Mouse (Mus musculus): ENCODE measurements around the gene Setd1b. TPM values are rescaled to one million over a fixed set of nuclear protein-coding genes. Genes with fewer than 3 reads are reported as not detected.
"Not testable (repeated sequence)": the region's sequence is repeated elsewhere in the genome, so short reads cannot be mapped to it uniquely, and the experiment has no call there.

Setd1b gene
- polyA plus RNA-seq, 1 experiment from 2014 or later, result 3.8 TPM

DNA sequence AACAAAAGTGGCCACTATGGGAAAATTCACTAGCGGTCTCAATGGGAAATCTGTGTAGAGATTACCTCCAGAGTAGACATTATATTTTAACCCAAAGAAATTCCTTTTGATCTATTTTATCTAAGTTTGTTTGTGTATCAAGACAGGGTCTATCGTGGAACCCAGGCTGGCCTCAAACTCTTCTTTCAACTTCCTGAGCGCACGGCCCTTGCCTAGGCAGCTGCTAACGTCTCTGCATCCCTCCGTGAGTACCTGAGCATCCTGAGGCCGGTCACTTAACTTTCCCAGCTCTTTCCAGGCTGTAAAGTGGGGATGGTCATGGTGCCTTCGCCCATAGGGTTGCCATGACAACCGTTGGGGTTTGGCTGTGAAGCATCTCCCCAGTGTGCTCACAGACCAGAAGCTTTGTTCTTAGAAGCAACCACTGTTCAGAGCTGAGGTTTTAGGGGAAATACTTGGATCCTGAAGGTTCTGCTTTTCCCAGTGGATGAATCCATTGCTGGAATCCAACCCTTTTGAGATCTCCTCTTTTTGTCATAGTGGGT lies 50.7 kb downstream of the Setd1b start:
- DNase-seq, result no peak
- H3K36me3 ChIP-seq, result no peaks in the 10 kb centered on the region
- WGBS (ENCODE audit: insufficient replicate concordance), result 58% methylated on average over 9 of the region's 9 CpGs
- peak overlapping the region; percentile 62; the same call in 1 of the 2 replicates for H3K9ac ChIP-seq
- ATAC-seq (ENCODE audit: low read depth), result no peak
- peak overlapping the region; percentile 56 for H3K4me2 ChIP-seq
- no peaks in the 10 kb centered on the region for H3K9me3 ChIP-seq (replicated peaks)
- peaks cover 55% of the 10 kb centered on the region for H3K4me1 ChIP-seq (replicated peaks)
- H3K27ac ChIP-seq, result peak overlapping the region; percentile 93
- H3K27me3 ChIP-seq, result no peaks in the 10 kb centered on the region
- H3K4me3 ChIP-seq (replicated peaks), result no peak overlapping the region

DNA sequence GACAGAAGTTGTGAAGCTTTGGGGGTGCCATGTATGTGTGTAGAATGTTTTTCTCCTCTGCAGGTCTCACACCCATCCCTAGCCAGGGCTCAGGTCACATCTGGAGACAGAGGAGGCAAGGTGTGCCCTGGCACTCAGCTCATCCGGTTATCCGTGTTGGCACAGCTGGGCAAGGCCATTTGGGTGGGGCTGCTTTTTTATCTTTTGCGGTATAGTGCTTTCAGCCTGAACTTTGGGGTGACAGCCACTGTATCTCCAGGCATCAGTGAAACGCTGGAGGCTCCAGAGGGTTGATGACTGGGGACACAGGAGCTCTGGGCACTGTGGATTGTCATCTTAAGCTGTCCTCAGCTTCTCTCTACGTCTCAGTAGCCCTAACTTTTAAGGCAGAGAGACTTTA lies 51.4 kb downstream of the Setd1b start:
- peak; percentile 75 for DNase-seq
- H3K9me3 ChIP-seq (replicated peaks), result no peaks in the 10 kb centered on the region
- peak overlapping the region; percentile 62 for H3K9ac ChIP-seq
- peak; percentile 95 for ATAC-seq (ENCODE audit: low read depth)
- peak overlapping the region; percentile 93 for H3K27ac ChIP-seq
- peak overlapping the region; percentile 56 for H3K4me2 ChIP-seq
- WGBS (ENCODE audit: insufficient replicate concordance), result 20% methylated on average over 5 of the region's 5 CpGs
- no peaks in the 10 kb centered on the region for H3K36me3 ChIP-seq
- H3K4me1 ChIP-seq (replicated peaks), result peaks cover 57% of the 10 kb centered on the region
- H3K27me3 ChIP-seq, result no peaks in the 10 kb centered on the region
- H3K4me3 ChIP-seq (replicated peaks), result peak overlapping the region; percentile 21; the same call in 1 of the 2 replicates

DNA sequence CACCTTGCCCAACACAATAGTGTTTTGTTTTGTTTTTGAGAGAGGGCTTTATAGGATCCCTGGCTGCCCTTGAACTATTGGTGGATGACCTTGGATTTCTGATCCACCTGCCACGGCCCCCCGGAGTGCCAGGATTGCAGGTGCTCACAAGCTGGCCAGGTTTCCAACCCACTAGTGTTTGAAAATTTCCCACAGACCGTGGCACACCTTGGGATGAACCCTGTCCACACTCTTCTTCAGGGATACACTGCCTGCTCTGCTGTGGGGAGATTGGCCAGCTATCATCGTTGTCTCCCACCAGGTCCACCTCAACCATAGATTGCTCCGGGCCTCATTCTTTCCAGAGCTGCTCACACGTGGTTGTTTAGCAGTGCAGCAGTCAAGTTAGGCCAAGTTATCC lies 52.9 kb downstream of the Setd1b start:
- Histone ChIP-seq H3K4me3 (replicated peaks) (no peak overlapping the region), H3K27me3 (no peaks in the 10 kb centered on the region), H3K4me1 (replicated peaks) (peaks cover 61% of the 10 kb centered on the region), H3K9ac (0 out of 2 replicates have a peak overlapping the region, but pooled peaks have one; percentile 62), H3K36me3 (no peaks in the 10 kb centered on the region), H3K27ac (peak overlapping the region; percentile 93), H3K4me2 (no peak overlapping the region), H3K9me3 (replicated peaks) (no peaks in the 10 kb centered on the region)
- DNase-seq, result no peak
- 74% methylated on average over 6 of the region's 6 CpGs for WGBS (ENCODE audit: insufficient replicate concordance)
- no peak for ATAC-seq (ENCODE audit: low read depth)

DNA sequence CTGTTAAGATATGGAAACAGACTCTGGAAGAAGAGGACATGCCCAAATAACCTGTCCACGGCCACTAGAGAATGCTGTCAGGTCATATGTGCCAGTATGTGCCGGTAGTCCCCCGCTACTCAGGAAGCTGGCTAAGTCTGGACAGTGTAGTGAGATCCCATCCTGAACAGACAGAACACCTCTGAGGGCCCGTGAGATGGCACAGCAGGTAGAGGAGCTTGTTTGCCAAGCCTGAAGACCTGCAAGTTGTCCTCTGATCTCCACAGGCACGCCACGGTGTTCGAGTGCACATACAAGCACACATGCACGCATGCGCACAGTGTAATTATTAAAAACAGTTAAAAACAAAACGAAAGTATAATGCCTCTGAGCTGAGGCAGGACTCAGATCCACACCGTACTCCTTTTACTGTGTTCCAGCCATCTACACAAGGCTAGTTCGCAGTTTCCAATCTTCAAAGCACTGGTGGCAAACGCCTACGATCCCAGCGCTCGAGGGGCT lies 53.6 kb downstream of the Setd1b start:
- Histone ChIP-seq H3K9me3 (replicated peaks) (no peaks in the 10 kb centered on the region), H3K27me3 (no peaks in the 10 kb centered on the region), H3K4me2 (peak overlapping the region; percentile 12; the same call in 1 of the 2 replicates), H3K36me3 (no peaks in the 10 kb centered on the region), H3K4me3 (replicated peaks) (no peak overlapping the region), H3K4me1 (replicated peaks) (peaks cover 68% of the 10 kb centered on the region), H3K9ac (peak overlapping the region; percentile 23; the same call in 1 of the 2 replicates), H3K27ac (peak overlapping the region; percentile 93)
- no peak for ATAC-seq (ENCODE audit: low read depth)
- no peak for DNase-seq
- WGBS (ENCODE audit: insufficient replicate concordance), result 82% methylated on average over 16 of the region's 16 CpGs

DNA sequence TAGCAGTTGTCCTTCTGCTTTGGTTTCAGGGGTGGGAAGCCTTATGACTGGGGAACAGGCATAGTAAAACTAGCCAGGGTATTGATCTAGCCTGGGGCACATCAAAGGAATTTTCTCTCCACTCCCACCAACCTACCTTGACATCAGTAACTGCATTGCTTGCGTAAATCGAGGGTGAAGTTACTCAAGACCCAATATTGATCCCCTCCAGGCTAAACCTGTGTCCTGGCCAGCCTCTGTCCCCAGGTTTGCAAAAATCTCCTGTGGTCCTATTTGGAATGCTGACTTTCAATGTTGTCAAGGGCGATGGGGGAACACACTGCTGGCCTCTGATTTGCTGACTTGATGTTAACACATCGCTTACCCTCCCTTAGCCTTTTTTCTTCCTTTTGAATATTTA lies 54.8 kb downstream of the Setd1b start:
- no peaks in the 10 kb centered on the region for H3K9me3 ChIP-seq (replicated peaks)
- no peak overlapping the region for H3K4me2 ChIP-seq
- no peak overlapping the region for H3K9ac ChIP-seq
- ATAC-seq (ENCODE audit: low read depth) (peak; percentile 16; the same call in 1 of the 2 replicates), DNase-seq (no peak)
- no peaks in the 10 kb centered on the region for H3K36me3 ChIP-seq
- H3K4me1 ChIP-seq (replicated peaks), result peaks cover 69% of the 10 kb centered on the region
- no peak overlapping the region for H3K4me3 ChIP-seq (replicated peaks)
- no peaks in the 10 kb centered on the region for H3K27me3 ChIP-seq
- H3K27ac ChIP-seq, result peak overlapping the region; percentile 73
- 59% methylated on average over 4 of the region's 4 CpGs for WGBS (ENCODE audit: insufficient replicate concordance)

DNA sequence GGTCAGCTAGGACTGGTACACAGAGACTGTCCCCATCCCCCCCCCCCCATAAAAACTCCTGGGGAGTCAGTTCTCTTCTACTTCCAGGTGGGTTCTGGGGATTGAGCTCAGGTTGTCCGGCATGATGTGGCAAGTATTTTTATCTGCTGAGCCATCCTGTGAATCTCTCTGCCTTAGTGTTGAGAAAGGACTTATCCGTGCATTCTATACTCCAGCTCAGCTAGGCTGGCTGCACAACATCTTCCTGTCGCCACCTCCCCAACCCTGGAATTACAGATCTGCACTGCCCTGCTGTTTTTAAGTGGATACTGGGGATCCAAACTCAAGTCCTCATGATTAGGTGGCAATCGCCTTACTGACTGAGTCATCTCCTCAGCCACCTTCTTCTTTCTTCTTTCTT lies 56.5 kb downstream of the Setd1b start:
- 86% methylated on average over 4 of the region's 4 CpGs for WGBS (ENCODE audit: insufficient replicate concordance)
- Histone ChIP-seq H3K4me3 (replicated peaks) (no peak overlapping the region), H3K9ac (no peak overlapping the region), H3K27me3 (no peaks in the 10 kb centered on the region), H3K36me3 (no peaks in the 10 kb centered on the region), H3K4me2 (no peak overlapping the region), H3K27ac (peak overlapping the region; percentile 73), H3K9me3 (replicated peaks) (no peaks in the 10 kb centered on the region), H3K4me1 (replicated peaks) (peaks cover 60% of the 10 kb centered on the region)
- no peak for ATAC-seq (ENCODE audit: low read depth)
- no peak for DNase-seq

DNA sequence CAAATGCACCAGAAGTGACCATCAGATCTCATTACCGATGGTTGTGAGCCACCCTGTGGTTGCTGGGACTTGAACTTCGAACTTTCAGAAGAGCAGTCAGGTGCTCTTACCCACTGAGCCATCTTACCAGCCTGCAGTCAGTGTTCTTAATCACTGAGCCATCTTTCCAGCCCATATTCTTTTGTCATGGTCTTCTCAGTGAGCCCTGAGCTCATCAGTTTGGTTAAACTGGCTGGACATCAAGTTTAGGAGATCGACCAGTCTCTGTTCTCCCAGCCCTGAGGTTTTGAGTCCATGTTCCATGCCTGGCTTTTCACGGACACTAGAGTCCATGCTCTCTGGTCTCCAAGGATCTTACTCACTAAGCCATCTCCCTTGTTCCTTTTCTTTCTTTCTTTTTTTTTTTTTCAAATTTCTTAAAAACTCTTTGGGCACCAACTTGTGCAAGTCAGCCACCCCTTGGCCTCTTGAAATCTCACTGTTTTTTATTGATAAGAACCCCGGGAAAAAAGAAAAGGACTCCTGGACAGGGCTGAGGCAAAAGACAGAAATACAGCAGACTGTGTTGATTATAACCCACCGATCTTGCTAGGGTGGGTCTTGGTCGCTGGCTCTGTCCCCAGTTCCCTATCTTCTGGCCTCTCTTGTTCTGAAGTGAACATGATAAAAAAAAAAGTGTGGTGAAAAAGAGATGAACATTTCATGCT lies 59.0 kb downstream of the Setd1b start:
- H3K27me3 ChIP-seq; DNase-seq; H3K4me3 ChIP-seq (replicated peaks); H3K9me3 ChIP-seq (replicated peaks); H3K36me3 ChIP-seq: not testable (repeated sequence)
- WGBS (ENCODE audit: insufficient replicate concordance), result 41% methylated on average over 6 of the region's 7 CpGs
- H3K27ac ChIP-seq, result peak overlapping the region; percentile 94
- peak overlapping the region; percentile 49 for H3K9ac ChIP-seq
- peak overlapping the region; percentile 42 for H3K4me2 ChIP-seq
- peak; percentile 82 for ATAC-seq (ENCODE audit: low read depth)
- H3K4me1 ChIP-seq (replicated peaks), result peaks cover 35% of the 10 kb centered on the region

DNA sequence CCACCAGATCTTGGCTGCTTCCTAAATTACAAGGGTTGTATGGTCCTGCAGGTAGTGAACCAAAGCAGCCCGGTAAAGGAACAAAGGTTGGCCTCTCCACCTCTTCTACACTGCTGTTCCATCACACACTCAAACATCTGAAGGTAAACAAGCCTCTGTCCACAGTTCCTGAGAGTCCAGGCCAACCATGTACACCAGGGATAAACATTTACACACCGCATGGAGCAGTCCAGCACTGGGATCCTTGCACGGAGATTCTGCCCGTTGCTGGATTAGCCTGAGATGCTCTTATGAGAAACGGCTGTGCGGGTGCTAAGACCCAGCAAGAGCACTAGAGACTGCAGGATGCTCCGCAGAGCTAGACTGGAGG lies 59.5 kb downstream of the Setd1b start:
- 69% methylated on average over 7 of the region's 7 CpGs for WGBS (ENCODE audit: insufficient replicate concordance)
- Histone ChIP-seq H3K4me3 (replicated peaks) (no peak overlapping the region), H3K9me3 (replicated peaks) (no peaks in the 10 kb centered on the region), H3K36me3 (no peaks in the 10 kb centered on the region), H3K27ac (peak overlapping the region; percentile 94), H3K9ac (peak overlapping the region; percentile 42), H3K27me3 (no peaks in the 10 kb centered on the region), H3K4me1 (replicated peaks) (peaks cover 31% of the 10 kb centered on the region), H3K4me2 (peak overlapping the region; percentile 31)
- ATAC-seq (ENCODE audit: low read depth) (peak; percentile 64), DNase-seq (no peak)

DNA sequence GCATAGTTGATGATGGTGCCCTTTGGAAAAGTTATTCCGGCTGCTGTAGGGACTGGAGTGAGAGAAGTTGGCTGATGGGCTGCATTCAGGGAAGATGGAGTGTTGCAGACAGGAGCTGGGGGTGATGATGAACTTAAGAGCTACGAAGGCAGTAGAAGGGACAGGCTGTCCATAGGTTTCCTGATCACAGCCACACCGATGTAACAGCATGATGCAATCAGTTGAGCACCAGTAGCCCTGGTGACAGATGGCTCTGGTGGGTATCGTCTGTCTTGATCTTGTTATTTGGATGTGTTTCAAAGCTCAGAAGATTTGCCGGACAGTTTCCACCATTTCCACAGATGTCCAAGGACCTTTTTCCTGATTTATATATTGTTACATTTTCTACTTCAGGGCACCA lies 60.0 kb downstream of the Setd1b start:
- no peak for DNase-seq
- Histone ChIP-seq H3K9ac (peak overlapping the region; percentile 42), H3K9me3 (replicated peaks) (no peaks in the 10 kb centered on the region), H3K4me3 (replicated peaks) (no peak overlapping the region), H3K4me2 (peak overlapping the region; percentile 31), H3K27ac (peak overlapping the region; percentile 94), H3K4me1 (replicated peaks) (peaks cover 31% of the 10 kb centered on the region), H3K36me3 (no peaks in the 10 kb centered on the region), H3K27me3 (no peaks in the 10 kb centered on the region)
- ATAC-seq (ENCODE audit: low read depth), result peak; percentile 52; the same call in 1 of the 2 replicates
- 49% methylated on average over 5 of the region's 5 CpGs for WGBS (ENCODE audit: insufficient replicate concordance)

DNA sequence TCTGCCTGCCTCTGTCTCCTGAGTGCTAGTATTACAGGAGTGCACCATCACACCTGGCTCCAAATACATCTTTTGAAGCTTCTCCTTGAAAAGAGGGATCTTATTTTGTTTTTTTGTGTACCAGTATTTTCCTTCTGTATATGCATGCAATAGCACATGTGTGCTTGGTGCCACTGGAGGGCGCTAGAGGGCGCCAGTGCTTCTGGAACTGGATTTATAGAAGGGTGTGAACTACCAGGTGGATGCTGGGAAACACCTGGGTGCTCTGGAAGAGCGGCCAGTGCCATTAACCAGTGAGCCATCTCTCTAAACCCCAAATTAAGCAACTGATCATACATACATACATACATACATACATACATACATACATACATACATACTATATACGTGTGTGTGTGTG lies 60.8 kb downstream of the Setd1b start:
- not testable (repeated sequence) for H3K27me3 ChIP-seq; H3K36me3 ChIP-seq; ATAC-seq (ENCODE audit: low read depth); H3K4me2 ChIP-seq; DNase-seq; H3K4me3 ChIP-seq (replicated peaks); H3K9me3 ChIP-seq (replicated peaks); H3K9ac ChIP-seq
- peak overlapping the region; percentile 61 for H3K27ac ChIP-seq
- 39% methylated on average over 4 of the region's 4 CpGs for WGBS (ENCODE audit: insufficient replicate concordance)
- peaks cover 31% of the 10 kb centered on the region for H3K4me1 ChIP-seq (replicated peaks)

DNA sequence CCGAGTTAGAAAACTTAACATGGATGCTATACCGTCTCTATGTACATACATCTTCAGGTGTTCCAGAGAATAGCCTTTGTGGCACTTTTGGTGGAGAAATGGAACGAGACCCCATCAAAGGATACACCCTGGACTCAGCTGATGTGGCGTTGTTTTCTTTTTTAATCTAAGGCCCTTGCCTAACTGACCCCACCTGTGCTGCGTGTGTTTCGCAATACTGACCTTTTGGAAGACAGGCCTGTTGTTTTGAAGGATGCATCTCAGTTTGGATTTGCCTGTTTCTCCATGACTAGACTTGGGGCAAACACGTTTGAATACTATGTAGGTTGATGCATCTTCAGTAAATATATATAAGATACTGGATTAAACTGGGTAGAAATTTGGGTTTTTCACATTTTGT lies 61.6 kb downstream of the Setd1b start:
- ATAC-seq (ENCODE audit: low read depth); H3K4me3 ChIP-seq (replicated peaks); H3K27me3 ChIP-seq; H3K36me3 ChIP-seq; DNase-seq; H3K4me2 ChIP-seq; H3K27ac ChIP-seq; H3K9me3 ChIP-seq (replicated peaks); H3K9ac ChIP-seq: not testable (repeated sequence)
- 75% methylated on average over 7 of the region's 7 CpGs for WGBS (ENCODE audit: insufficient replicate concordance)
- H3K4me1 ChIP-seq (replicated peaks), result peaks cover 27% of the 10 kb centered on the region
